Mouse (Mus musculus) cerebellum, adult 9-11 months (tissue): ENCODE results near the gene Cep97.

Experiments used
- DNase-seq: peaks from one replicate; pipeline ENCODE4 v3.0.0; 2022

The Cep97 gene

DNA sequence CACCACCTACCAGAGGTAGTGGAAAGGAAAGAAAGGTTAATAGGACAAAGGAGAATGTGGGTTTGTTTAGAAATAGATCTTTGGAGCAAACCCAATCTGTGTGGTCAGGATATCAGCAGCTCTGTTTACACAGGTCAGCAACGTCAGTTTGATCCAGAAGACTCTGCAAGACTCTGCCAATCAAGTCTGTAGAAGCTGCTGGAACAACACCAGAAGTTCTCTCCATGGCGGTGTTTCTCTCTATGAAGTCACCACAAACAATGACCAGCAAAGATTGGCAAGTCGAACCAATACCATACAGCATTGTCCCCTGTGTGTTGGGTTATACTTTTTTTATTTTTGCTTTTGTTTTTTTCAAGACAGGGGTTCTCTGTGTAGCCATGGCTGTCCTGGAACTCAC is 12.6 kb upstream of the Cep97 start:
- no peak for DNase-seq

DNA sequence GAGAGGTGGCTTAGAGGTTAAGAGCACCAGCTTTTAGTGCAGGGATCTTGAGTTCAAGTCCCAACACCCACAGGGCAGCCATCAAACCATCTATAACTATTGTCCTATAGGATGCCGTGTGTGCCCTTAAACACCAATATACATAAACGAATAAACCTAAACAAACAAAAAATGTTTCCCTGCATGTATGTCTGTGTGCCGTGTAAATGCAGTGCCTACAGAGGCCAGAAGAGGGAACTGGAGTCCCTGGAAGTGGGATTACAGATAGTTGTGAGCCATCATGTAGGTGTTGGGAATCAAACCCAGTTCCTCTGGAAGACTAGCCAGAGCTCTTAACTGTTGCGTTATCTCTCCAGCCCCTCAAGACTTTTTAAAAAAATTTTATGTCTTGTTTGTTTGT is 6.1 kb upstream of the Cep97 start:
- DNase-seq, result no peak

DNA sequence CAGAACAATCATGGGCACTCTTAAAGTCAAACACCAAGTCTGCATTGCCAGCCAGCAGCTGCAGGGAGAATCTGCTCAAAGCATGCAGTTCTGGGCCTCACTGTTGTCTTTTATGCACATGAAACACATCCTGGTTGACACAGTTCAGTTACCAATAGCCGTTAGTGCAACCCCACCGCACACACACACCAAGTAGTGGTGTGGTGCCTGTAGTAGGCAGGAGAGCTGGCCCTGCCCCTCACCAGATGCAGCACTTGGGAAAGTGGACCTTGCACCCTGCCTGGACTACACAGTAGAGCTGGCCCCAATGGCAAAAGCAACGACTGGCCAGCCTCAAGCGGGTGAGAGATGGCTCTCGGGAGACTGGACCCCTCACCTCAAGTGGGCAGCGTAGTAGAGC is 5.0 kb upstream of the Cep97 start:
- no peak for DNase-seq

DNA sequence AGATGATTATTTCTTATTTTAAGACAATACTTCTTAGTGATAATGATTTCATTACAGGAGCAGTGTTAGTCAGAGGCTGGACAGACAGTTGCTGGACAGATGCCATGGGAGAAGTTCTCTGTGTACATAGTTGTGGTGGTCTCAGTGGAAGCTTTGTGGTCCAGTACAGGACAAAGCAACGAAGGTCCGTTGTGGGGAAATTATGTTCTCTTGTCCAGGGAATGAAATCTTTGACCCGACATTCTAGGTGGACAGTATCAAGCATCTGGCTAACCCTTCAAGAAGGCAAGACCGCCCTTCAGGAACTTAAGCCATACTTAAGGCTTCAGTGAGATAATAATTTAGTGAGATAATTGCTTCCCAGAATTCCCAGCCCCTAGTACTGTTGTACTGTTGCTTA is 4.1 kb upstream of the Cep97 start:
- no peak for DNase-seq

DNA sequence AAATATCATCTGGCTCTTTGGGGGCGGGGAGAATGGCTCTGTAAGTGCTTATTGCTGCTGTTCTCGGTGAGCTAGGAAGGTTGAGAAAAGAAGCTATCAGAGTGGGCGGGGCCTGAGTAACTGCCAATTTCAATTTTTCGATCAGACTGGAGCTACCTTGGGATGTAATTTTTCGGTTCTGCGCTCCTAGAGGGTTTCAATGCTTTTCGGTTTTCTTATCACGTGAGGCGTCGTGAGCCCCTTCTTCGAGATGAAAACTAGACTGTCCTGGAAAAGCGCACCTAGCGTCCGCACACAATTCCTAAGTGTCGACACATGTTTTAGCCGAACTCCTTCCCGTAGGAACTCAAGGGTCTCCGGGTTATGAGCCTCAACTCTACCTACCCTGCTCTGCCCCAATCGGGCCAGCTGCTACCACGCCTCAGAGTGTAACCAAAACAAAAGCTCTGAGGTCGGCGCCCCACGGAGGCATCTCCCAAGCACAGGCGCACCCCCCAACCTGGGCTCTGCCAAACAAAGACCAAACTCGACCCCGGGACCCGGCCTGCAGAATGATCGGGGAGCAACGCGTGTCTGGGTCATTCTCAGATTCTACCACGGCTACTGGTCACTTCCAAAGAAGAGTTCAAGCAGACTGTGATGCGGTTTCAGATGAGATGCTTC is 843 bp downstream of the Cep97 start:
- peak; percentile 72 for DNase-seq

DNA sequence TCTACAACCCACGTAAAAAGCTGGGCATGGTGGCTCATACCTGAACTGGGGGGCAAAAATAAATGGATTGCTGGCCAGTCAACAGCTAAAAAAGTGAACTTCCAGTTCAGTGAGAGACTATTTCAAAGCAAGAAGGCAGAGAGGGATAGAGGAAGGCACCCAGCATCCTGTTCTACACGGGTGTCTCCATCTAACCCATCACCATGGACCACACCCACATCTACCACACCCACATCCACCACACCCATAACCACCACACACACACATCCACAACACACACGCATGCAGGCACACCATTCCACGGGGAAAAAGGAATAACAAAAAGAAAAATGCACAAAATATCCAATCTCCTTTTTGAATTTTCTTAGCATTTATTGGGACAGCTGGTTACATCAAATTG is 10.6 kb downstream of the Cep97 start:
- DNase-seq, result no peak

DNA sequence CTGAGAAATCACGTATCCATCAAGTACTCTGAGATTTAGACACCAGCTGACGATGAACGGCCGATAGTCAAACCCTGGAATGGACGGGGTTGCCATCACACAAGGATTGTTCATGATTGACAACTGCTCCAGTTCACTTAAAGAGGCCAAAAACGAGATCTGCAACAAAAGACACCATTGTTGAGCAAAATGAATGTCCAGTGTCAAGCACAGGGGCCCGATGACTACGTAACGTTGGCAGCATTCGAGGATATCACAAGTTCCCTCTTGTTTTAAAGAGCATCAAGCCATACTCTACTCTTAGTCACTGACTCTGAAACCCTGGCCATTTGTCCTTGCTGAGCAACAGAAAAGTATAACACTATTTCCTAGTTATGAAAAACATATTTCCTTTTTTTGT is 12.6 kb downstream of the Cep97 start:
- DNase-seq, result no peak

DNA sequence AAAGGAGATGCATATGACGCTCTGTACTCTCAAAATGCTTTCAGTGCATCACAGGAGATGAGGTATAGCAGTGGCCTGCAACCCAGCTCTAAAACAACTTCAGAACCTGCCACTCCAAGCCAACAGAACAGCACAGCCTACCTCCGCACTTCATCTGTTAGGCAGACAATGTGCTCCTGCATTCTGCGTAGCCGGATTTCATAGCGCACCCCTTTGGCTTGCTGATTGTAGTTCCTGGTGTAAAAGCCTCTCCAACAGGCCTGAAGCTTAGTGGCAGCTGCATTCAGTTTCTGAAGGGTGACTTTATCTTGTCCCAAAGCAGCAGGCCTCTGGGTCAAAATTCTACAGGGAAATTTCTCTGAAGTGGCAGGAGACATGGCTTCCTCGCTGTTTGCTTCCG is 19.9 kb downstream of the Cep97 start:
- no peak for DNase-seq

DNA sequence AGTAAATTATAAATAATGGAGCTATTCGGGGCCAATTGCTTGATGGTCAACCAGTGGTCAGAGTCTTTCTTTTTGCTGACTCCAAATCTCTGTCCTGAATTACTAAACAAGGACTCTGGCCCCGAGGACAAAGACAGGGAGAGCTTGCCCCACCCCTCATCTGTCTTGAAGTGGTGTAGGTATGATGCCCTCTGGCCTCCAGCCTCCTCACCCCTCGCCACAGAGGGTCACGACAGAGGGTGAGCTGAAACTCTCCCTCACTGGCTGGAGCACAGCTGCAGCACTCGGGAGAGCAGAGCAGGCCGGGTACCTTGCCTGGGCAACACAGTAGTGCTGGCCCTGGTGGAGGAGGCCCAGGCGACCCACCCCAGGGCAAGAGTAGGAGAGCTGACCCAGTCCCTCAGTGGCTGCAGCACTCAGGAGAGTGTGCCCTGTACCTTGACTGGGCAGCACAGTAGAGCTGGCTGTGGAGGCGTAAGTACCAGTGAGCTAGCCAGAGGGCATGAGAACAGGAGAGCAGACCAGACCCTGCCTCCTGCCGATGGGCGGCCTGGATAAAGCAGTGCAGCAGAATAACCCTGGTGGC is 24.4 kb downstream of the Cep97 start:
- no peak for DNase-seq

DNA sequence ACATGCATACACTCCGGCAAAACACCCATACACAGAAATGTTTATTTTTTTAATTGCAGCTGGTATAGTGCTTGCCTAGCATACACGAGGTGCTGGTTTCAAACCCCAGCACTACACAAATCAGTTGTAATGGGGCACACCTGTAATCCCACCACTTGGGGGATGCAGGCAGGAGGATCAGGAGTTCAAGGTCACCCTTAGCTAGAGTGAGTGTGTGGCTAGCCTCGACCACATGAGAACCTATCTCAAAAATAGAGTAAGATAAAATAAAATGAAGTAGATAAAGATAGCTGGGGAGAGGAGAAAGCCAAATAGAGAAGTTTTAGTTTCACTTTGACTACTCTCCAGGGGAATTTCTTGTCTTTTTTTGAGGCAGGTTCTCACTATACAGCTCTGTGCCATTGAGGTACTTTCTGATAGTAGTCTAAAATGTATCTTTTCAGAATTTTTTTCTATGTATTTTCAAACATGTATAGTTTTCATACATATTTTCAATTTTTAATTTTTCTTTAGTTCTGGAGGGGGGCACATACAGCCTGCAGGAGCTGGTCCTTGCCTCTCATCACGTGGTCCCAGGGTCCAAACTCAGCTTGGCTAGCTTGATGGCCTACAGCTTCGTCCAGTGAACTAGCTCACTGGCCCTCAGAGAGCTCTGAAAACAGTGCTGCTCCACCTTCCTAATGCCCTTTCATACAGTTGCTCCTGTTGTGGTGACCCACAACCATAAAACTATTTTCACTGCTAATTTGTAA is 27.6 kb downstream of the Cep97 start:
- DNase-seq, result no peak

DNA sequence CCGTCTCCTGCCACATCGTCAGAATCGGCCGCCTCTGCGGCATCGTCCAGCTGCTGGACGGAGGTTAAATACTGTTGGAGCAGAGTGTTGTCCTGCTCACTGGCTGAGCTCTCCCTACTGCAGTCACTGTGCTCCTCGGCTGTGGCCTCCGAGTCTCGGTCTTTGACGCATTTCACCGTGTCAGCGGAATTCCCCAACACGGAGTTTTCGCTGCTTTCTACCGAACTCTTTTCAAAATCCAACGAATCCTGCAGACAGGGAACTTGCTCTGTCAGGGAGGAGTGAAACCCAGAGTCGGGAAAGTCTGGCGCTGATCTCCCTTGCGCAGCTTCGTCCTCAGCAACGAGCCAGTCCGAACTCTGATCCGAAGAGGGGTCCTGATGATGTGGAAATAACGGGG is 29.3 kb downstream of the Cep97 start:
- no peak for DNase-seq

DNA sequence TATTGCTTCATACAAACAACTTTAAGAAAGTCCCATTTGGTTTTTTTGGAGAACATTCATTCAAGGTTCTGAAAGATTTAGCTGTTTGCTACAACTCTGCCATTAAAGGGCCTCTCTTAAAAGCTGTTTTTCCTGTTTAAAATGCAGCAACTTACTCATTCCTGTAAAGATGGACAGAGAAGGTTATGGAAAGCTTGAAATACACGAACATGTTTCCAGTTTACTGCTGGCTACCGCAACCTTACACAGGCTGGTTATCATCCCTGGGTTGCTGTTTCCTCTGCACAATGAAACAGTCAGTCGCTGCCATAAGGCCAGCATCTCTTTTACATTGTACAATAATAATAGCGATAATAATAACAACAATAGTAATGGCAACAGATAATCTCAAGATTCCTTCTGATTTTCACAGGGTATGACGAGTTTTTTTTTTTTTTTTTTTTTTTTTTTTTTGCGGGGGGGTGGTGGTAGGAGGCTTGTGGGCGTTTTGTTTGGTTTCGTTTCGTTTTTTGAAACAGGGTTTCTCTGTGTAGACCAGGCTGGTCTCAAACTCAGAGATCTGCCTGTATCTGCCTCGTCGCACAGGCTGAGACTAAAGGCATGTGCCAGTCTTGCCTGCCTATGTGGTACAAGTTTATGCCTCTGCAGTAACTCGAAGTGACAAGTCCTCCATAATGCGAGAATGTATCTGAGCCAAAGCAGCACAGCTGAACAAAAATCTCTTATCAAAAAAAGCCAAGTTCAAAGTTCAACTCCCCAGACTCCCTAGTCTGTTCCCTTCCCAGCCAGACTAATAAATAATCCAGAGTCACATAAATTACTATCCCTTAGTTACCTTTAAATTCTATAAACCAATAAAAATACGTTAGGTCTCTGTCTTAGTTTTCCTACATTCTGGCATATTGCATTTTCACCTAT is 32.6 kb downstream of the Cep97 start:
- DNase-seq, result no peak

DNA sequence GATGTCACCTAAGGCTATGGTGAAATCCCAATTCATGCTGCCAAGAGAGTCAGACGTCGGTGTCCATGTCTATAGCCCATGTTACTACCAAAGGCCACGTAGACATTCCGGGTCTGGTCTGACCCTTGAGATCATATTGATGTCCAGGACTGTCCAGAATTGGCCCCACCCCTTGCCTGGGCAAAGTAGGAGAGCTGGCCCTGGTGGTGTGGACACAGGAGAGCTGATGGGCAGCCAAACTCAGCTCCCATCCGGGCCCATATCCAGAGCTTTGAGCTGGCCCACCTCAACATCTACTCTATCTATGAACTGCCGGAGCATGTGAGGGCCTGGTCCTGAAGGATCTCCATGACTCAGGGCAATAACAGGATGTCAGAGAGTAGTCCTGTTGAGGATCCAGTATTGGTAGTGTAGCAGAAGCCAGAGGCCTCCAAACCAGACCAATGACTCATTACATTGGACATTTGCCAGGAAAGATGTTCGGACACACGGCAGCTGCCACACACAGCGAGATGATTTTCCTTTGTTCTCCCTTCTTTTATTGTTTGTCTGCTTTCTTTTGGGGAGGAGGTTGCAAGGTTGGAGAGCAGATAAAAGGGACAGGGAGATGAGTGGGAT is 36.2 kb downstream of the Cep97 start:
- DNase-seq, result peak; percentile 20

DNA sequence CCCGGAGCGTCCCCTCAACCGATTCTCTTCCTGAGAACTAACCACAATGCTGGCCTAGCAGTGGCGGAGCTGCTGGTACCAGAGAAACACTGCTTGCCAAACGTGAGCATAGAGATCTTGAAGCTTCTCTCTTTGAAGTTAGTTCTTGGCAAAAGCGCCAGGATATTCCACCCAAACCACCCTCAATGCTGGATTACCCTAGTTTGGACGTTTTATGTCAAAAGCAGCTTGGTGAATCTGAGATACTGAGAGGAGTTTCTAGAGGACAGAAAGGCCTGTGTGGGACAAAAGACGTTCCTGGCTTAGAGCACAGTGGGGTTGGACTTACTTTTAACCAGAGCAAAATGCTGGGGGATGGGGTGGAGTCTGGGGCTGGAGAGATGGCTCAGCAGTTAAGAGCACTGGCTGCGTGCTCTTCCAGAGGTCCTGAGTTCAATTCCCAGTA is 39.0 kb downstream of the Cep97 start:
- DNase-seq, result no peak

DNA sequence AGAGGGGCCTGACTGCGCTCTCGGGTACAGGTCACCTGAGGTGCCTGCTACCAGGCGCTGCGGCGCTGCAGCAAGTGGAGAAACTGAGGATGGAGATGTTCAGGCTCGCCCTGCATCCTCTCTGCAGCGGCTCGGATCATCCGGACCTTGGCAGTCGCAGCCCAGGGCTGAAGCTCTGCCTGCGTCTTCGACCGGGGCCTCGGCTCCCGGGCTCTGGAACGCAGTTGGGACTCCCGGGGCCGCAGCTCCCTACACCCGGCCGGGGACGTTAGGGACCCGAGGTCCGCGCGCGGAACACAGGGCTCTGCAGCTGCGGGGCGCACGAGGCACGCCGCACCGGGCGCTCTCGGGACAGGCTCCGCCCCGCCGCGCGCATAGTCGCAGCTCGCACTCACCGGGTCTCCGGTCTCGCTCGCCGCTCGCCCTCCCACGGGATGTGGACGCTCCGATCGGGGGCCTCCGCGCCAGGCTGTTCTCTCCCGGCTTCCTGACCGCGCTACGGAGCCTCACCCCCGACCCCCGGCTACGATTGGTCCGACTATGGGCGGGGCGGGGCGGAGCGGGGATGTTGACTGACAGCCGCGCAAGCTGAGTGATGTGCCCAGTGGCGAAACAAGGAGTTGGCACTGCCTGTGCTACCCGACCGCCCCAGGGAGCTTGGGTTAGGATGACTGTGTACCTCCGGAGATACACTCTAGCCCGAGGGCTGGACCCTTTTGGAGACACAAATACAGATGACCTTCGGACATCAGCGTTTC is 39.6 kb downstream of the Cep97 start, which contains the start of gene Nxpe3:
Gene Nxpe3 (minus strand): TSS at position 393 of the 758 bp plus-strand sequence.
- peak; percentile 90 for DNase-seq

DNA sequence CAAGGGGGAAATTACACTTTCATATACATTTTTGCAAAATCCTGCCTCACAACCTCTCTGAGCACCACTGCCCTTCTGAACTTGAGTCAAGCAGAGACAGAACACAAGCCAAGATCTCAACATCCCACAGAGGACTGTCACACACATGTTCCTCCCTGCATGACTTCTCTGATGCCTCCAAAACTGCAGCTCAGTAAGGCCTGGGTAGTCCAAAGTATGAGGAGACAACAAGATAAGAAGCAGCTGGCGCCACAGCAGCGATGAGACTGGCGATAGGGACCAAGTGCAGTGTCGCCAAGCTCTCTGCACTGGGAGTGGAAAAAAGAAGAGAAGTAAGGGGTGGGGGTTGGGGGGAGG is 40.1 kb downstream of the Cep97 start:
- DNase-seq, result peak; percentile 54

DNA sequence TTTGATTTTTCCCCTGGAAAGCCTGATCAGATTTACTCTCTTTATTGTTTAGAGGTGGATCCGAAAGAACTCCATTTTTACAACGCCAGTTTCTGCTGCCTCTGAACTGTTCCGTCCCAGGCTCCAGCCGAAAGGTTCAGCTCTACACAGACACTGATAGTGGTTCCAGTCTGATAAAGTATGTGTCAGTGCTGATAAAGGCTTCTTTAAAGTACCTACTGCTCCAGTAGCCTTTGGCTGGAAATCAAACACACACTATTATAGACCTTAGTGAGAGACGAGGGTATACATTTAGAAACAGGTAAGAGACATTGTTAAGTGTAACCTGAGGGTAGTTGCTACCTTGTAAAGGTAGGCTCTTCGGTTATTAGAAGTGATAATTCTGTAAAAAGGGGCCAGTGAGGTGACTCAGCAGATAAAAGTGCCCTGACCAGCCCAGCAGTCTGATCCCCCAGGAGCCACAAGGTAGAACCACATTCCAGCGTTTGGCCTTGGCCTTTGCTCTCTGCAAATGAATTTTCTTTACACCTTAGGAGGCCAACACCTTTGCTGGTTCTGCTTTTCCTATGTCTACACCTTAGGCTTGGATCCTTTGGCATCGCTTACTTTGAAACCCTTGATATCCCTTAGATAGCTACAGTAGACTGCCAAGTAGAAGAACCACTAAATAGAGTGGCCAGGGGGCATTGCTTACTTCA is 41.1 kb downstream of the Cep97 start:
- DNase-seq, result no peak

DNA sequence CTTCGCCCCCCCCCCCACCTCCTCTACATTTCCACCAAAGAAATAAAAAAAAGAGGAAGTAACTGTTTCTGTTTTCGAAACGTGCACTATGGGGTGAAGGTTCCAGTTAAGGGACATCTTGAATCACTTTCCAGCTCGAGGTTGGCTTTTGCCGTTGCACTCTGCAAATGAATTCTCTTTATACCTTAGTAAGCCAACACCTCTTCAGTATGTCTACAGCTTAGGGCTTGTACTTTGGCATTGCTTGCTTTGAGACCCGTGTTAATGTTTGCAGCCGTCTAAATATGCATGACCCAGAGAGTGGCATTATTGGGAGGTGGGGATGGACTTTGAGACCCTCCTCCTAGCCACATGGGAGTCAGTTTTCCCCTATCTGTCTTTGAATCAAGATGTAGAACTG is 42.2 kb downstream of the Cep97 start:
- DNase-seq, result no peak

DNA sequence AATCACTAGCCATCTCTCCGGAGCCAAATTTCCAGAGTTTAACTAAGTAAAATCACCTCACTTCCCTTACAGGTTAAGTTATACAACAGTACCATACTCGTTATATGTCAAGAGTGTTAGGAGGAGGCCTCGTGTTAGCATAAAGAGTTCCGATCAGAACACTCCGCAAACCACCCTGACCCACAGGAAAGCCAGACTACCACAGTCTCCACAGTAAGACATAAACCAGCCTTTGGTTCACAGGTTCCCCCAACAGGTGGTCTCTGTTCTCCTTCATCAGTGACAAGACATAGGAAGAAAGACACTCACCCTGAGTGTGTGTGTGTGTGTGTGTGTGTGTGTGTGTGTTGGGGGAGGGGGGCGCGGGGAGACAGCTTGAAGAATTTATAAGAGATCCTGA is 43.3 kb downstream of the Cep97 start:
- no peak for DNase-seq

DNA sequence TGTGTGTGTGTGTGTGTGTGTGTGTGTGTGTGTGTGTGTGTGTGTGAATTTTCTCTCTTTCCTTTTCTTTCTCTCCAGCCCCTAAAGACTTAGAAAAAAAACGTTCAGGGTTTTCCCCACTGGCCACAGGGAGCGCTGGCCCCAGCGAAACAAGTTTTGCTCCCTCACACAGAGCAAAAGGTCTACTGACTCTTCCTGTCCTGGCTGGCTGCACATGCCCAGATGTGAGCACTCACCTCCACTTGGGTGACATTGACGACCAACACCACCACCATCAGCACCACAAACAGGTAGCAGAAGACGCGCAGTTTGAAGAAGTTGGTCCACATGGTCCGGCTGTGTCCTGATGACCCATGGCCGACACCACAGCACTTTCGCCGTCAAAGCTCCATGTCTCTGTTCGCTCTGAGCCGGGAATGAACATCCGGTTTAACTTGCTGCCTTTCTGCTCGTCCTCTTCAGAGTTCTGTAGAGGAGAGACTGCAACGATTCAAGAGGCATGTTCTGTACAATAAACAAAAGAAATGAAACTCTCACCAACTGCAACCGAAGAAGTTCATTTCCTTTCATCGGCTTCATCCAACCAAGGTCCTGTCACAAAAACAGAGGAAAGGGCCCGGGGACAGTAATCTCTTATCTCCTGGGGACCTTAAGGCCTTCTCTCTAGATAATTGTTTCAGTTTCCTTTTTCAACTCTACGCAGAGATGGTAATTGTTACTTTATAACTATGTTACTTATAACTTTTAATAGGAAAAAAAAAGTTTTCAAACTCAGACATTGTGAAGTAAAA is 44.1 kb downstream of the Cep97 start:
- DNase-seq, result no peak

DNA sequence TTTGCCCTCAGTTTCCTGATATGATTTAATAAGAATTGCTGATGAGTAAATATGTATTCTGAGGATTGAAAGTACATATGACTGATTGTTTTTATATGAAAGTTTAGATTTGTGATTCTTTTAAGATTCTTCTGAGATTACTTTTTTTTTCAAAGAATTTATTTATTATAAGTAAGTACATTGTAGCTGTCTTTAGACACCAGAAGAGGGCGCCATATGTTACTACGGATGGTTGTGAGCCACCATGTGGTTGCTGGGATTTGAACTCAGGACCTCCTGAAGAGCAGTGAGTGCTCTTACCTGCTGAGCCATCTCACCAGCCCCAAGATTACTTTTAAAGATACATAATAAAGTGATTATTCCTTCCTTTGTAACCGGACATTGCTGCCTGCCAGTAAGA is 45.2 kb downstream of the Cep97 start:
- no peak for DNase-seq
